Mouse (Mus musculus) adrenal gland, postnatal 25 days (tissue): ENCODE results near the gene Nfatc2ip. TPM values are rescaled to one million over a fixed set of nuclear protein-coding genes. Genes with fewer than 3 reads are reported as not detected.
"Not testable (repeated sequence)": the region's sequence is repeated elsewhere in the genome, so short reads cannot be mapped to it uniquely, and the experiment has no call there.

Experiments
- DNase-seq: peaks from one replicate; pipeline ENCODE4 v3.0.0; 2021; ENCODE audit warnings: mixed read lengths
- total RNA-seq: library from RNA; stranded (reverse); gene quantifications from 2 replicates; pipeline ENCODE4 v1.2.3, GENCODE M21; 2021

Nfatc2ip gene
- total RNA-seq, 1 experiment from 2014 or later = 8.6 TPM

GRCm38 (mm10) chr7:126408686-126409085 lies 12.1 kb upstream of the Nfatc2ip start:
- no peak for DNase-seq

DNA sequence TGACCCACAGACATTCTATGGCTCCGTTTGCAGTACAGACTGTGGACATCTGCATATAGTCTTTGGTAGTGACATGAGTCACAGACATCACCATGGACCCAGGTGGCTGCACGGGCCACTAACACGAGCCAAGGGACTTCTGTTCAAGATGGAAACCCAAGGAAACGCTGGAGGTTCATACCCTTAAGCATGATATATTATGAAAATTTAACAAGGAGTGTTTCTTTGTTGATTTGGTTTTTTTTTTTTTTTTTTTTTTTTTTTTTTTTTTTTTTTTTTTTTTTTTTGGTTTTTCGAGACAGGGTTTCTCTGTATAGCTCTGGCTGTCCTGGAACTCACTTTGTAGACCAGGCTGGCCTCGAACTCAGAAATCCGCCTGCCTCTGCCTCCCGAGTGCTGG lies 6.0 kb upstream of the Nfatc2ip start:
- not testable (repeated sequence) for DNase-seq

DNA sequence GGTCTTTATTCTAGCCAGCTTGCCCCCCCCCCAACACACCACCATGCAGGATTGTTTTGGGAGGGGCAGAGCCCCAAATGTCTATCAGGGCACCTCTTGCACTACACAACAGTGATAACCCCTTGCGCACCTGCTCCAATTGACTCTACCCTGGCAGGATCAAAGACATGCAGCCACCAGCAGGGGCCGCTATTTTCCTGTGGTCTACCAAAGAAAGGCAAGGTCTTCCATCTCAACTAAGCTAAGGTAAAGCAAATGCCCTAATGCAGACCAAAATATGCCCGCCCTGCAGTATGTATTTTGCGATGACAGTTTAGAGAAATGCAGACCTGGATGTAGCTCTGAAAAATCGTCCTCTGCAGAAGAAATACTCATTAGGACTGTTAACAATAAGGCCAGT lies 3.0 kb upstream of the Nfatc2ip start:
- peak; percentile 89 for DNase-seq

DNA sequence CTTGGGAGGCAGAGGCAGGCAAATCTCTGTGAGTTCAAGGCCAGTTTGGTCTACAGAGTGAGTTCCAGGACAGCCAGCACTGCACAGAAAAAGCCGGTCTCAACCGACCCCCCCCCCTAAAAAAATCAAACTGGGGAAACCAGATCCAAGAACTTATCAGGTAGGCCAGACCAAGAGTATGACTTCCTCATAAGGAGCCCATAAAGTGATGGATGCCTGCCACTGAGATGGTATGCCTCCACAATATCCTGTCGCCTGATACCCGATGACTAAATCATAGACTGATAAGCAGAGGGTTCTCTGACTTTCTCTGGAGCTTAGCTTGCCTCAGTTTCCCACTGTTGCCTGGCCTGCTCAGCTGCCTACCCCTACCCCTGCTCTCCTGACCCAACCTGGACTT lies 1.3 kb upstream of the Nfatc2ip start:
- no peak for DNase-seq

- no peak for DNase-seq
Measured at GRCm38 (mm10) chr7:126397221-126397620, 684 bp upstream of the Nfatc2ip start.

- not testable (repeated sequence) for DNase-seq
Measured at GRCm38 (mm10) chr7:126392086-126392884, 4.3 kb downstream of the Nfatc2ip start.

DNA sequence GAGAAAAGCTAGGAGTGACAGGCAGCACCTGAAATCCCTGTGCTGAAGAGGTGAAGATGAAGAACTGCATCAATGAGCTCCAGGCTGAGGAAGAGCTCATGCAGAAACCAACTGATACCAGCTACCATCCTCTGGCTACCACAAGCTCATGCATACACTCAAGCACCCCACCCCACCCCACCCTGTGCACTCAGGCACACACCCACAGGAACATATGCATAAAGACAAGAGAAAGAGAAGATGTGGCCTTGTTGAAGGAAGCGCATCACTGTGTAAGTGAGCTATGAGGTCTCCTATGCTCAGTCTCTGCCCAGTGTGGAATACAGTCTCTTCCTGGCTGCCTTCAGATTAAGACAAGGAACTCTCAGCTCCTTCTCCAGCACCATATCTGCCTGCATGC lies 8.4 kb downstream of the Nfatc2ip start:
- no peak for DNase-seq

GRCm38 (mm10) chr7:126383565-126383964 lies 13.0 kb downstream of the Nfatc2ip start:
- no peak for DNase-seq

- DNase-seq = peak; percentile 94
Measured at GRCm38 (mm10) chr7:126377278-126378158, 19.0 kb downstream of the Nfatc2ip start, which contains the start of gene Spns1. Spns1 (minus strand) TSS chr7:126377450.

DNA sequence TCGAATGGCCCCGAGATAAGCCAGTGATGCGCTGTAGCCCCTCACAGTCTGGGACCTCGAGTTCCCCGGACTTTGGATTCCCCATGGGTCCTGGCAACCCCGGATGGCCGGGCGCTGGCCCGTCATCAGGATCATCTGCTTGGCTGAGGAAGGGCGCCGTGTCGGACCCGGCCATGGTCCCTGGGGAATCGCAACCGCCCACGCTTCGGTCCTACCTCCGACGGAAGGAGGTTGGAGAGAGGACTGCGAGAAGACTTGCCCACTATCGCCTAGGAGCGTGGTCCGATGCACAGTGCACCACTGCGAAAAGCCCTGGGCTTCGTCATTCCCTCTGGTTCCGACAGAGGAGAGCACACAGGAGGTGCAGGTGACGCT lies 19.6 kb downstream of the Nfatc2ip start:
- no peak for DNase-seq

DNA sequence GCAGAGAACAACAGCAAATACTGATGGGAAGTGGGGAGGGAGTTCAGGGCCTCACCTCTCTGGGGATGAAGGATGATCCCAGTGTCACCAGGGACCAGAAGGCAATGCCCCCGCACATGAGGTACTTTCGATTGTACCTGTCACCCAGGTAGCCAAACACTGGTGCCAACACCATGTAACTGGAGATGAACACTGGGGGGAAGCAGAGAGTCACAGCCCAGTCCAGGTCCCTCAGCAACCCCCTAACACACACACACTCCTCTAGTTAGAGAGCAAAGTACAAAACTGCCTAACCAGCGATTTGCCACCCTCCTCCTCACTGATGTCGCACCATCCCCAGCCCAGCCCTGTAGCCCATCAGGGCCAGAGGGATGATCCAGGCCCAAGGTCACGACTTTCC lies 21.5 kb downstream of the Nfatc2ip start:
- DNase-seq = no peak

DNA sequence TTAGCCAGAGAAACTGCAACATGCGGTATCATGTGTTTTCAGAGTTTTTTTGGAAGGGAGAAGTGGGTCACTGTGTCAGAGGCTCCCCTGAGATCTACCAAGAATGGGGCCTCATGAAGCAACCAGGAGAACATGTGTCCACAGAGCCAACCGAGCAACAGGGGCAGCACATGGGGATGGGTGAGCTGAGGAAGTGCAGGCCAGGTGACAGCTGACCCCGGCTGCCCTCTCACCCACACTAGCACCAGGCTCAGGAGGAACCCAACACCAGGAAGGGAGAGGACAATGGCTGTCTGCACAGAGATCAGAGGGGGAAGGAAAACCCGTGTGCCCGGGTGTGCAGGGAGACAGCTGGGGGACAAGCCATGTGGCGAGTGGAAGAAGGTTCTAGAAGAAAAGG lies 22.0 kb downstream of the Nfatc2ip start:
- no peak for DNase-seq

DNA sequence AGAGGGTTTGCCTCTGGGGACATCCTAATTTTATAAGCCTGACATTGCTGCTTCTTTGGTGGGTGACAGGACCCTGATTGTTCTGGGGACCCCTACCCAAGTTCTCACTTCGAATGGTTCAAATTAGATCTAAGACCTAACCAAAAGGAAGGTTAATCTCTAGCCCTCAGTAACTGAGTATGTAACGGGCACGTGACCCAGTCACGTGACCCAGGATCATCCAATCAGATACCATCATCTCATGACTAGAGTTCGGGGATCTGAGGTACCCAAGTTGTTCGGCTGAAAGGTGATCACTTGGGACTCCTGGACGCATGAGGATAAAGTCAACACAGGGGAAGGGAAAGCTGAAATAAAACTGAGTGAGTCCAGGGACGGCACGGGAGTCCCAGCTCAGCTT lies 23.5 kb downstream of the Nfatc2ip start:
- DNase-seq = no peak

- DNase-seq = no peak
Measured at GRCm38 (mm10) chr7:126369393-126369792, 27.1 kb downstream of the Nfatc2ip start, which contains the start of gene Lat. Lat (minus strand) TSS chr7:126369570.

DNA sequence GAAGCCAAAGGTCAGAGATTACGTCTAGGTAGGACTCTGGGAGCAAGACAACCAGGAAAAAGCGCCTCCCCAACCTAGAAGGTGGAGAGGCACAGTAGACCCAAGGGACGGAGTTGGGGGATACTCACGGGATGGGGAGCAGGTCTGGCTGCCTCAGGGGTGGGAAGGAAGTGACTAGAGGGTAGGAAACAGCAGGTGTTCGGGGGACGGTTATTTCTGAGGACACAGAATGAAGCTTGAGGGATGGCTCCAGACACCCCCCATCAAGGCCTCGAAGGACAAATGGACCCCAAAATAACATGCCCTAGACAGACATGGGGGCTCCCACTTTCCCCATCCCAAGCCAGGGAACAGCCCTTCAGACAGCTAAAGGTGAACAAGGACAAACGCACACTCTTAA lies 28.2 kb downstream of the Nfatc2ip start:
- no peak for DNase-seq

GRCm38 (mm10) chr7:126367636-126368035 lies 28.9 kb downstream of the Nfatc2ip start:
- DNase-seq = no peak

- DNase-seq = no peak
Measured at GRCm38 (mm10) chr7:126363038-126363437, 33.5 kb downstream of the Nfatc2ip start.

GRCm38 (mm10) chr7:126359049-126359448 lies 37.5 kb downstream of the Nfatc2ip start:
- DNase-seq = no peak

DNA sequence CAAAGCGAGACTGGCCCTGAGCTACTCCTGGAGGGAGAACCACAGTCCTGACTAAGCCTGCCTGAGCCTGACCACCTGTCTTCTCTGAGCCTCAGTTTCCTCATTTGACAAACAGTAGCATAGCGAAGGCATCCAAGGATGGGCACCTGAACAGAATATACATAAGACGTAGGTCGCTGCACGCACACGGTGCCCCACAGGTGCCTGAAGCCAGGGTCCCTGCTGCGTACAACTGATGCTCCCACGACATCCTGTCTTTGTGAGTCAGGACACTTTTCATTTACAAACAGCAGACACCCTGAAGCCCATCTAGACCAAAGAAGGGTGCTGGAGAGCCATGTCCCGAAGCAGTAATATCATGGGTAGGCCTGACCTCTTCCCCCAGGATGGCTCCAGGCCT lies 38.1 kb downstream of the Nfatc2ip start:
- no peak for DNase-seq

- no peak for DNase-seq
Measured at GRCm38 (mm10) chr7:126357838-126358237, 38.7 kb downstream of the Nfatc2ip start.

- DNase-seq = no peak
Measured at GRCm38 (mm10) chr7:126356793-126357591, 39.5 kb downstream of the Nfatc2ip start.

- DNase-seq = no peak
Measured at GRCm38 (mm10) chr7:126355847-126356597, 40.5 kb downstream of the Nfatc2ip start.
